Mouse (Mus musculus) CD4-positive, CD25-positive, alpha-beta regulatory T cell, adult 4 months (primary cell): ENCODE measurements around the gene Scamp1. TPM values are rescaled to one million over a fixed set of nuclear protein-coding genes. Genes with fewer than 3 reads are reported as not detected.
"Not testable (repeated sequence)": the region's sequence is repeated elsewhere in the genome, so short reads cannot be mapped to it uniquely, and the experiment has no call there.

ENCODE experiments used
- ATAC-seq: one replicate; pipeline ENCODE4 v1.8.0; 2017
- polyA plus RNA-seq, 2 experiments: library from polyadenylated mRNA; unstranded; fragments of 100-300 nt; shearing (Covaris generic); gene quantifications; one replicate each; pipeline ENCODE4 v1.2.1; 2017

The Scamp1 gene
- polyA plus RNA-seq = 1 to 10 TPM; 2.5 to 3.0 TPM

DNA sequence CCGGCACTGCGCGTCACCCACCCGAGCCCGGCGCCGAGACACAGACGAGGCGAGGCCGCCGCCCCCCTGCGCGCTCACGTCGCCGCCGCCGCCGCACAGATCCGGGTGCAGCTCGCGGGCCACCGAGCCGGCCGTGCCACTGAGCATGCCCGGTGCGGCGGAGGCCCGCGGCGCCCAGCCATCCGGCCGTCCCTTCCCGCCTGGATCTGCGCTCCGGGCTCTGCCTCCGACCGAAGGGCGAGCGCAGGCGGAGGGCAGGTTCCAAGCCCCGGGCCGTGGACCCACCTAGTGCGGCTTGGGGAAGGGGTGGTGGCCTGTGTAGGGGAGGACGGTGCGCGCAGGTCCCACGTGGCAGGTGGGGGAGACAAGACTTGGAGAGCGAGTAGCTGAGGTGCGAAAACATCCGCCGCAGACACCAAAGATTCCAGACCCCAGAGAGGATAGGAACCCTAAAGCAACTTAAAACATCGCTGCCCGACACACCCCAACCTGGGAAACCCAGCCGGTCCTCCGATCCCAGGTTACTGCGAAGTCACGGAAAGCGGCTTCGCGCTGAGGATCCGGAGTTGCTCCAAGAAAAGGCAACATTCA lies at the start of gene Scamp1:
TSS of gene Scamp1 (minus strand) at position 577 of the 591 bp plus-strand sequence.
- peak; percentile 77 for ATAC-seq

DNA sequence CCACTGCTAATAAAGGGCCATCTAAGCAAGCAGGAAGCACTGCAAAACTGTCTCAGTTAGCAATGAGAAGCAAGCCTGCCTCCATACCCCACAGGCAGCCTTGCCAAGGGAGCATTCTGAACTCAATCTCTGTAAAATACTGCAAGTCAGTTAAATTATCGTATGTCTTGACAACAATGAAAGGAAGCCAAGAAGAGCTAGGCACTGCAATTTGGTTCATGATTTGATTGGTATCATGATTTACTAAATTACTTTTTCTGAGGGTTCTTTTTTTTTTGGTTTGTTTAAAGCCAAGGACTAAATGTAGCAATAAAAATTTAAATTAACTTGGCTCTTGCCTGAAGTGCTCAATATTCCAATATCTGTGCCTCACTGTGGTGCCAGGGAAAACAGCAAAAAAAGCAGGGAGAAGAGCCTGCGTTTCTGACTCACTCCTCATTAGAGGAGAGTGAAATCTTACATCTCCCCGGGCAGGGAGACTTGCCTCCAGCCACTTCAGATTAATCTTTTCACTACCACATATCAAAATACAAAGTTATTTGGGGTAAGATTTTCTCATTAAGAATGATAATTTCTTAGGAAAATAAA lies 44.8 kb upstream of the Scamp1 start:
- no peak for ATAC-seq

DNA sequence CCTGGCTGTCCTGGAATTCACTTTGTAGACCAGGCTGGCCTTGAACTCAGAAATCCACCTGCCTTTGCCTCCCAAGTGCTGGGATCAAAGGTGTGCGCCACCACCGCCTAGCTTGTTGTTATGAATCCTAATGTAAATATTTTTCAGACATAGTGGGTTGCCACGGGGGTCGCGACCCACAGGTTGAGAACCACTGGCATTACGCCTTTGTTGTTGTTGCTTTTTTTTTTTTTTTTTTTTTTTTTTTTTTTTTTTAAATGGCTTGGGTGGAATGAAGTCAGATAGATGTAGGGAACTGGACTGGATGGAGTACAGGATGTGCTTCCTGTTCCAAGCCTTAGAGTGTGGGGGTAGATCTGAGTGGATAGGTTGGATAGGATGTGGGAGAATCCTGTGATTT lies 43.3 kb upstream of the Scamp1 start:
- ATAC-seq = not testable (repeated sequence)

DNA sequence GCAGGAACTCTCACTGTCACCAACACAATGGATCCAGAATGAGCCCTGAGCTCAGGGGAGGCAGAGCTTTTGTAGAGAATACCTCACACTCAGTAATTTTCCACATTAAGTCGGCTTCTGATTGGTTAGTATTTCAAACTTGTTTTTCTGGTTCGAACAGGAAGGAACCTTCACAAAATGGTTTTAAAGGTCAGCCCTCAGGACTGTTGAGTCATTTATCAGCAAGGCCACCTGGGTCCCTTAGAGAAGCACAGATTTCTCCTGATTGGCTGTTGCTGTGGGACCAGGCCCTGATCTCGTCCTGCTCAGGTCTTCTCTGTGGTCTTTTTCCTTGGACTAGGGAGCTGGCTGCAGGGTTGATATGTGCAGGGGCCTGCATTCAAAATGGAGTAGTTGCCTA lies 42.4 kb upstream of the Scamp1 start:
- peak; percentile 95 for ATAC-seq

DNA sequence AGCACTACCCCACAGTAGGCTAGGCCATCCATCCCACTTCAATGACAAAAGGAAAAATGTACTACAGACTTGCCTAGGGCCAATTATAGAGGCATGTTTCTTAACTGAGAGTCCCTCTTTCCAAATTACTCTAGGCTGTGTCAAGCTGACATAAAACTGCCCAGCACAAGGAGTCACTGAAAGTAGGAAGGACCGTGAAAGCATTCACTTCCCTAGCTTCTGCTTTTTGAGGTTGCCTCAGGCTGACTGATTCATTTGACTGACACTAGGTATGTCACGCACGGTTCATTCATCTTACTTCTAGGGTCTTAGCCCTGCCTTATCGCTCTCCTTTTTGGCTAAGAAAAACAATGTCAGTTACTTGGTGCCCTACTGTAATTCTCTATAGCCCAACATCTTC lies 36.8 kb upstream of the Scamp1 start:
- ATAC-seq = no peak

DNA sequence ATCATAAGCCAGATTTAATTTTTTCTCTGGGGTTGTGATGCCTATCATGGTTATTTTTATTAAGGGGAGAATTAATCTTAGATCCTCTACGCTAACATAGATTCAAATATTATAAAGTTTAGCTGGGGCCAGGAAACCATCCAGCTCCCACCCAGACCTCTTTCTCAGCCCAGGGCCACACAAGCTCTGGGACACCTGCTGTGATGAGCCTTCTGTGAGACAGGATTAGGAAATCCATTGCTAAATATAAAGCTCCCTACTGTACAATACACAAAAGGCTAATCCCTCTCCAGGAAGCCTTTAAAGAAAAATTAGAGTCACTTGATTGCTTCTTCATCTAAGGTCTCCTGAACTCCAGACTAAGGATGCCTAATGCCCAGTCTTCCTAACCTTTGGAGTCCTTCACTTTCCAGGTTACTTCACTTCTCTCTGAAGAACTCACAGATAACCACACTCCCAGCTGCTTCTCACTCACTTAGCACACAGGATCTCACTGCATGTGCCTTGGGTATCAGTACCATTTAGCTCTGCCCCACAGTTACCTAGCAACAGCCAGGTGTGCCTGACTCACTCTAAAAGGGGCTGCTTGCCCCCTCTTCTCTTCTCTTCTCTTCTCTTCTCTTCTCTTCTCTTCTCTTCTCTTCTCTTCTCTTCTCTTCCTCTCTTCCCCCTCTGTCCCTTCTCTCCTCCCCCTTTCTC lies 35.6 kb upstream of the Scamp1 start:
- ATAC-seq = no peak

DNA sequence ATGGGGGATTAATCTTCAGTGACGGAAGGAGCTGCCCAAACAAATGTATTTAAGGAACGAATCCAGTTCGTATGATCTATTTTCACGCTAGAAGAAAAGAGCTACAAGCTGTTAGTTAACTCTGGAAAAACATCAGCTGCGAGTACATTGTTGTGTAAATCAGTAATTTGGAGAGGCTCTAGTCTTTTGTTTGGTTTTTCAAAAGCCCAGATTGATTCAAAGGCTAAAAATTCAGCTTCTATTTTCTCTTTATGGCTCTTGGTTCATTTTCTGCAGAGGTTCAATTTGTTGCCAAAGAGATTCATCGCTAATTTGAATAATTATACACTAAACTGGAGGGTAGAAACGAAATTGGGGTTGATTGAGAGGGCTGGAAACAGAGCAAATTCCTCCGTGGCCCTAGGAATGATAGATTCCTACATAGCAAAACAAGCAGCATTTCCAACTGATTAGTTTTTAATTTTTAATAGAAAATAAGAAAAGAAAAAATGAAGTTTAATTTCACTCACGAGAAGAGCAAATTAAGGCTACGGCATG lies 31.4 kb upstream of the Scamp1 start:
- no peak for ATAC-seq

DNA sequence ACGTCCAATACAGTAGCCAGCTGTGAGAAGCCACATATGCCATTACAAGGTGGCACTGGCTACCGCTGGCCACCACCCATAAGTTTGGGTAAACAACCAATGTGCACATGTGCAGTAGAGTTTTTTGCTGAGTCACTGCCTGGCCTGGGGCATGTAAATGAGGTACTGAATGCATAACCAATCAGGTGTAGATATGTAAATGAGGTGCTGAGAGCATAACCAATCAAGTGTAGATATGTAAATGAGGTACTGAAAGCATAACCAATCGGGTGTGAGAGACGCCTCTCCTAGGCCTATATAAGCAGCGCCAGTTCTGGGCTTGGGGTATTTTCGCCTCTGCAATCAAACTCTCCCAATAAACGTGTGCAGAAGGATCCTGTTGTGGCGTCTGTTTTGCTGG lies 27.2 kb upstream of the Scamp1 start:
- not testable (repeated sequence) for ATAC-seq

DNA sequence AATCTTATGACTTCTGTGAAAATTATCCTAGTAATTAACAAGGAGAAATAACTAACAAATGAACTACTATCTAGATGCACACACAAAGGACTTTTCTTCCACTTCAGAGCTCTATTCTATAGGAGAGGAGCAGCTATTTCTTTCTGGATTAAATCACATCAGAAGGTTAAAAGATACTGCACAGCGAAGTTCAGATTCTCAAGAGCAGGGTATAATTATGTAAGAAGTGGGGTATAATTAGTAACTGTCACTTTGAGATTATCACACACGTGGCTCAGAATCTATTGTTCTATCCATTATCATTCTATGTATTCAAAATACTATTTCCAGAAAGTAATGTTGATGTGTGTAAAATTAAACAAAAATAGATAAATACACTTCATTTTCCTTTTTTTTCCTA lies 22.6 kb upstream of the Scamp1 start:
- no peak for ATAC-seq

DNA sequence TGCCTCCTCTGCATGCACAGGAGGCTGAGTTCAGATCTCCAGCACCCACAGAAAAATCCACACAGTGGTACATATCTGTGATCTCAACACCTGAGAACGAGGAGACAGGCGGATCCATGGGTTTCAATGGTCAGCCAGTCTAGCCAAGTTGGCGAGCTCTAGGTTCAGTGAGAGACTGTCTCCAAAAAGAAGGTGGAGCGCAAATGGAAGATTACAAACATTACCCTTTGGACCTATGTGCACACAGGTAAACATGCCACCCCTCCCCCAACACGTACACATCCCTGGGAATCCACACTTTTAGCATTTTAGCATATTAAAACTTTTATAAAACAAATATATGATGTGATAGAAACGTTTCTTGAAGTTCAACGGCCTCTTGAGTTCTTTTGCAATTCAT lies 21.9 kb upstream of the Scamp1 start:
- no peak for ATAC-seq

DNA sequence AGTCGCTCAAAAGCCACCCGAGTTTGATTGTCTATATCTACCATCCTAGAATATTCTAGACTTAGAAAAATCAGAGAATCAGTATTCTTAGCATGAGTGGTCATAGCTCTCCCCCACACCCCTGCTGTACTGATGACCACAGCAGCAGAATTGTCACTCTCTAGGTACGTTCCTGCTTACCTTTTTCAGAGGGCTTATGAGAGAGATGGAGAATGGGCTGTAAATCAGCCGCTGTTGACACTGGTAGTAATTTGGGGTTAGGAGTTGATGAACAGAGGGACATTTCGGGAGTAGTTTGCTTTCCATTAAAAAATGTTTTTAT lies 21.3 kb upstream of the Scamp1 start:
- ATAC-seq = no peak

DNA sequence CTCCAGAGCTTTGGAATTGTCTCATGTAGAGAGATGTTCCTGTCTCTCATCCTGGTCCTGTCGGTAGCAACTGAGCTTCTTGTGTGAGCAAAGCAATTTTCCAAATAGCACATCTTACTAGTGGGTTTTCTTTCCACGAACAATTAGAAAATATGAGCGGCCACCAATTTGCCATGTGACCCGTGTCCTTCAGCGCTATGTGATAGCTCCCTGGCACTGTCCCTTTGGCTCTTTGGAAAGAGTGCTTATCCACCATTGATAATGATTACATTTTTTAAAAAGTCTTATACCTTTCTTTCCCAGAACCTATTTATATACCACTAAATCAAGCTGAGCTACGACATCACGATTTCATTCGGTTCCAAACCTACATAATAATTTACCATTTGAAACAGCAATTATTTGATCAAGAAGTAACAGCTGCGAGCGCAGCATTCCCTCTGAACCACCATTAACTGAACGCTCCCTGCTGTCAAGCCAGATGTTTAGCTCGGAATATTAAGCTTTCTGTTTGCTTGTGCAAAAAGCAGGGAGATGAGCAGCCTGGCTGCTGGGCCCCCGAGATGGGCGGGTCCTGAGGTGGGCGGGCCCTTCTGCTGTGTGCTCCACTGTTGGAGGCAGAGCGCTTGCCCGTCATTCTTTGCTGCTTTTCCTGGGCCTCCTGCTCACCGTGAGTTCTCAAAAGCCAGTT lies 20.8 kb upstream of the Scamp1 start:
- no peak for ATAC-seq

DNA sequence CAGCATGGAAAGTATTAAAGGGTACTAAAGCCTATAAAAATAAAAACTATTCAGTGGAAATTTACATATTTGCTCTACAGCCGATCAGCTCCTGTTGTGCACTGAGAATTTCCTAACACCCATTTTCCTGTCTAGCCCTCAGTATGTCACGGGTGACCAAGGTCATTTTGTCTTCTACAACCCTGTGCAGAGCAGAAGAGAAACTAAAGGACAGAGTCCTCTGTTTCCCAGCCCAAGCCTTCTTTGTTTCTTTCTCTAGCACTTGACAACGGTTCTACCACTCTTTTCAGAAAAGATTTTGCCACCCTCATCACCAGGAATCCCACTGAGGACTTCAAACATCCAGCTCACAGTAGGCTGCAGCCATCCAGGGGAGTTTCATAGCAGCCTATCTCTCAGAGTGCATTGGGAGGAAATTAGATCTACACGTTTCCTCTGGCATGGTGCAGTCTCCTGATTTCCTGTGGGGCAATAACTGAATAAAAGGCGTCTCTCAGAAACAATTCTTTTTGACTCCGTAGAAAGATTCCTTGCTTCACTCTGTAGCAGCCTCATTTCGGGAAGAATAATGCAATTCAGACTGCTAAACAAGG lies 15.4 kb upstream of the Scamp1 start:
- ATAC-seq = no peak

DNA sequence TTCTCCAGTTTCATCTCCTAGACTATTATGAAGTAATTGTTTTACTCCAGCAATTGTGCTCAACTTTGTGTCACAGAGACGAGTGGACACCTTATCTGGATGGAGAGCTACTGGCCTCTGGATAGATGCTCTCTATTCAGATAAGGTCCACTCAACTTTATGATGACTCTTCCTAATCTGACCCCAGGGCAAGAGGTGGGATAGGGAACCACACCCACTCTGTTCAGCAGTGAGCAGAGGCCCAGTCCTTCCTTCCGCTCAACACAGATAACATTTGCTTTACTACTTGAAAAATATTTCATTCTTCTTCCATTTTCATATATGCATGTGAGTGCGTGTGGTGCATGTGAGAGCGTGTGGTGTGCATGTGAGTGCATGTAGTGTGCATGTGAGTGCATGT lies 14.6 kb upstream of the Scamp1 start:
- no peak for ATAC-seq

DNA sequence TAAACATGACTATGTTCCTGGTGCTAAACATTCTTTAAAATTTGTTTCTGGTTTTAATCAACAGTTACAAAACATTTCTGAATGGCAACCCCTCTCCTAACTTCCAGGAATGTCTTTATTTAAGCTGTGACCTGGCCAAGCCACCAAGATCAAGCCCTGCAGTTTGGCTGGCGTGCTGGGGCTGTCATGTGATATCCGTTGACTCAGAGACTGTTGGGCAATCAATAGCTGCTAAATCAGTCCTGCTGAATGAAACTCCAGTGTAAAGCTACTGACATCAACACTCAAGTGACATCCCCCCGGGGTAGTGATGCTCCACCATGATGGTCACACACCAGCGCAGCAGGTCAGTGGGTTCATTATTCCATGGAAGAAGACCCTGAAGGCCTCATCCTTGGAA lies 12.7 kb upstream of the Scamp1 start:
- no peak for ATAC-seq

DNA sequence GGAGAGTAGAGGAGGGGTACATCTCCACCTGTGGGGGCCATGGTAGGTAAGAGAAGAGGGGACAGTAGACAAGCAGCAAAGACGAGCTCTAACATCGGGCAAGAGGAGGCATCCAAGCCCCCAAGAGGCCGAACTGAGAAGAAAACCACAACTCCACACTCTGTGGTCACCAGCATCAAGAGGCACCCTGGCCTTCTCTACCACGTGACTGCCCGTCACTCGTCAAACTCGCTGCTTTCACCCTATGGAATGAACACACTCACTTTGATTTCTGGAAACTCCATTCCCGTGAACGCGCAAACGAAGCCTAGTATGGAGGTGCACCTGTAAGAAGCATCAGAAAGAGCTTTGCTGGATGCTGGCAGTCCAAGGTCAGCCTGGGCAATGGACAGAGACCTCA lies 10.7 kb upstream of the Scamp1 start:
- no peak for ATAC-seq

DNA sequence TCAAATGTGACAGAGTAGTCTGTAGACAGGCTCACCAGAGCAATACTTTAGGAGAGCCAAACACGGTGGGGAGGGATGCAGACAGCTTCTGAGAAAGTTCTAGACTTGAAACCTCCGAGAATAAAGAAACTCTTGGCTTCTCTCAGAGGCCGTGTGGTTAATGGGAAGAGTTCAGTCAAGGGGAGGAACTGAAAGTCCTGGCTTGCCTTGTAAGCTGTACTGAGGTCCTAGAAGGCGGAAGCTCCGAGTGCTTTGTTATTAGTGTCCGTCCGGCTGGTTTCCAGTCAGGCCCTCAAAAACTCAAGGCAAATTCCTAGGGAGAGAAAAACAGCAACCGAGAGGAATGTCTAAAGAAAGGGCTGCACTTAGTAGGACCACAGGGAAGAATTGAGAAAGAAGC lies 10.3 kb upstream of the Scamp1 start:
- ATAC-seq = no peak

DNA sequence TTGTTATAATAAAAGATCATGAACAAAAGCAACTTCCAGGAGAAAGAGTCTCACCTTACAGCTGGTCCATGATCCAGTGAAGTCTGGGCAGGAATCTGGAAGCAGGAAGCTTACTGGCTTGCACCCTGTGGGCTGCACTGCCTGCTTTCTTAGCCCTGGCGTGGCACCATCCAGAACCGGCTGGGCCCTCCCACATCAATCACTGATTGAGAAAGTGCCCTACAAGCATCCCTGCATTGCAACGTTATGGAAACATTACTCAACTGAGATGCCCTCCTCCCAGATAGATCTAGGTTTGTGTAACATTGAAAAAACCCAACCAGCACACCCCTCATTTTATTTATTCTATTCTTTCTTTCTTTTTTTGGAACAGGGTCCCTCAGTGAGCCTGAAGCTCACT lies 9.2 kb upstream of the Scamp1 start:
- no peak for ATAC-seq

DNA sequence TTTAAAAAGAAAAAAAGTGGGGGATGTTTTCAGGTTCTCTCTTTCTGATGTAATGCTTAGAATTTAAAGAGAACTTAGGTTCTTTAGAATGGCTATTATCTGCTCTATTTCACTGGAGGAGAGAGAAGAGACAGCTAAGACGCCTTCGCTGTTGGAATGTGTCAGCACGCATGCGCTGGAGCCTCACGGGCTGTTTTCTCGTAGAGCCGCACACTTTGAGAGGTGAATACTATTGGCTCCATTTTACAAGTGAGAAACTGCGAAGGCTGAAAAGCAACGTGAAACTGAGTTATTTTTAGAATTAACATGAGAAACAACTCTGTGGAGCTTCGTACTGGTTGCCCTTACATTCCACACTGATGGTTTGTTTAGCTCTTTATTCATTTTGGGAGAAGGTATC lies 8.3 kb upstream of the Scamp1 start:
- ATAC-seq = no peak

DNA sequence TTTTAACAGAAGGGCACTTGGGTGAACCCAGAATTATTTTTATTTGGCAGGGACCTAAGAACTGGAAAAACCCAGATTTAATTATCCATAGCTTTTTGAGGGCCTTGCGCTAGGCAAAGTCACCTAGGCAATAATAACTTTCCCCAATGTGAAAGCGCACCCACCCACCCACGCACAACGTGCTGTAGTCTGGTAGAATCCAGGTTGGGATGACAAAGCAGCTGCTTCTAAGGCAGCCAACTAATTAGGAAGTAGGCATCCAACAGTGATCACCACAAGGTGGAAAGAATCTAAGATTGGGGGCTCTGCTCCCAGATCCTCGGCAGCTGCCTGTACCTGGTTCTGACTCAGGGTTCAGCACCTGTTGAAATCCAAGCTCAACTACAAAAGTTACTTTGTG lies 538 bp upstream of the Scamp1 start:
- no peak for ATAC-seq

DNA sequence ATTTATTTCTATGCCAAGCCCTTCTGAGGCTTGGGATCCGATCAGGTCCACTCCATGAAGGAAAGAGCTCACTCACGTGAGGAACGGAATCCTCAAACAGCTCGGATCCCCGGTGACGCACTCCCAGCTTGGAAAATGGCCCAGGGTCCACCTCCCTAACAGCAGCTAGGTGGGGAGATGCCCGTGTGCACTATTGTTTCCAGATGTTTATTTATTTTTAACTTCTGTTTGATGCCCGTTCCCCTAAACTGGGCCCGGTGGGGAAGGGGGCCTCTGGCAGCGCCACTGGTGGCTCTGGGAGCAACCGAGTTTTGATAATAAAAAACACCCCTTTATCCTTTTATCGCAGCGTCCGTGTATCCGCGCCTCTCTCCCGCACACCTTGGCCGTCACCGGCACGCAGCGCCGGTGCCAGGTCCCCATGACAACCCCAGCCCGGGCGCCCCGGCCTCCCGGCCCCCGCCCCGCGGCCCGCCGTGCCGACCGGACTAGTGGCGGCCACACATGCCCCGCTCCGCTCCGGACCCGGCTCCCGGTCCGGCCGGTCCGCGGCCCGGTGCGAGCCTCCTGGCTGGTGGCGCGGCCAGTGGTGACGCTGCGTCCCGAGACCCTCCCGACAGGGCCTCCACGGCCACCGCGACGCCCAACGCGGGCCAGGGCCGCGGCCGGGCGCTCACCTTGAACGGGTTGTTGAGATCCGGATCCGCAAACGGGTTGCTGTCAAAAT lies 951 bp downstream of the Scamp1 start:
- ATAC-seq = peak; percentile 6

DNA sequence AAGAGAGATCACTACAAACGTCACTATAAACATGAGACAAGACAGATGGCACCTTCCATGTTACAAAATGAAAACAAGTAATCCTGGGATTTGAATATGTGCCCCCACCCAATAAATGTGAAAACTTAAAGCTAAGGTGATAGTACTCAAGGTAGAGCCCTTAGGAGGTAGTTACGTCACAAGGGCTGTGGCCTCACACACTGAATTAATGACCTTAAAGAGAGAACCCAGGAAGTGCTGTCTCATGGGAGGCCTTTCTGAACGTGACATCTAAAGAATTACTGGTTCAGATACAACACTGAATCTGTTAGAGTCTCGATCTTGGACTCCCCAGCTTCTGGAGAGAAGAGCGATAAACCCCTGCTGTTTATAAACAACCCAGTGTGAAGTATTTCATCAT lies 6.2 kb downstream of the Scamp1 start:
- ATAC-seq = no peak

DNA sequence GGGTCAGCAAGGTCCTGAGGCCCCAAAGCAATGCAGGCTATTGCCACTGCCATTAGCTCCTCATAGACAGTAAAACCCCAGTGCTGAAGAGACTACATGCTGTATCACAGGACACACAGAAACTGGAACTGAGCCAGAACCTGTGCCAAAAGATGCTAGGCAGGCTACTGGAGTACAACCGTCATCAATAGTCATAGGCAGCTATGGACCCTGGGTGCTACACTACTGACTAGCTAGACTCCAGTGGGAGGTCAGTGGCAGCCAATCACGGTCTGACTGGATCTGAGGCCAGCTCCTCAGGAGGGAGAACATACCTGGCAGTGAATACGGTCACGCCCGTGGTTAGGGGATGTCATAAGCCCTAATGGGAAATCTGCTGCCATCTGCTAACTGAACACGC lies 14.4 kb downstream of the Scamp1 start:
- no peak for ATAC-seq
